Mouse (Mus musculus): Measurements from ENCODE around the gene Lhx2. TPM values are rescaled to one million over a fixed set of nuclear protein-coding genes. Genes with fewer than 3 reads are reported as not detected.

Lhx2 gene
- polyA plus RNA-seq, 1 experiment from 2014 or later, result 102 TPM

- H3K27ac ChIP-seq (ENCODE audit: low read depth, low read length), result no peak overlapping the region
- DNase-seq (ENCODE audit: low spot score) (no peak), ATAC-seq (no peak)
- H3K4me1 ChIP-seq (ENCODE audit: control insufficient read depth, insufficient read depth, low read length), result no peaks in the 10 kb centered on the region
- H3K36me3 ChIP-seq (ENCODE audit: control insufficient read depth, insufficient read depth, low read length), result no peaks in the 10 kb centered on the region
- no peaks in the 10 kb centered on the region for H3K9me3 ChIP-seq (replicated peaks; ENCODE audit: control insufficient read depth, low read length)
- H3K9ac ChIP-seq (ENCODE audit: low read length), result no peak overlapping the region
- no peaks in the 10 kb centered on the region for H3K27me3 ChIP-seq (replicated peaks; ENCODE audit: control insufficient read depth, insufficient read depth, low read length)
- H3K4me3 ChIP-seq (ENCODE audit: low read depth, low read length), result no peak overlapping the region
- H3K4me2 ChIP-seq (ENCODE audit: low read length), result no peak overlapping the region
- WGBS, result 68% methylated on average over 8 of the region's 8 CpGs
These were observed 15.7 kb upstream of the Lhx2 start for GRCm38 (mm10) chr2:38323380-38323779.

GRCm38 (mm10) chr2:38326671-38327070 is 12.4 kb upstream of the Lhx2 start:
- Histone ChIP-seq H3K9me3 (replicated peaks; ENCODE audit: control insufficient read depth, low read length) (no peaks in the 10 kb centered on the region), H3K36me3 (ENCODE audit: control insufficient read depth, insufficient read depth, low read length) (no peaks in the 10 kb centered on the region), H3K27me3 (replicated peaks; ENCODE audit: control insufficient read depth, insufficient read depth, low read length) (no peaks in the 10 kb centered on the region), H3K4me3 (ENCODE audit: low read depth, low read length) (no peak overlapping the region), H3K4me2 (ENCODE audit: low read length) (no peak overlapping the region), H3K4me1 (ENCODE audit: control insufficient read depth, insufficient read depth, low read length) (no peaks in the 10 kb centered on the region), H3K27ac (ENCODE audit: low read depth, low read length) (no peak overlapping the region), H3K9ac (ENCODE audit: low read length) (no peak overlapping the region)
- ATAC-seq (no peak), DNase-seq (ENCODE audit: low spot score) (no peak)
- WGBS, result 47% methylated on average over 1 of the region's 1 CpGs

DNA sequence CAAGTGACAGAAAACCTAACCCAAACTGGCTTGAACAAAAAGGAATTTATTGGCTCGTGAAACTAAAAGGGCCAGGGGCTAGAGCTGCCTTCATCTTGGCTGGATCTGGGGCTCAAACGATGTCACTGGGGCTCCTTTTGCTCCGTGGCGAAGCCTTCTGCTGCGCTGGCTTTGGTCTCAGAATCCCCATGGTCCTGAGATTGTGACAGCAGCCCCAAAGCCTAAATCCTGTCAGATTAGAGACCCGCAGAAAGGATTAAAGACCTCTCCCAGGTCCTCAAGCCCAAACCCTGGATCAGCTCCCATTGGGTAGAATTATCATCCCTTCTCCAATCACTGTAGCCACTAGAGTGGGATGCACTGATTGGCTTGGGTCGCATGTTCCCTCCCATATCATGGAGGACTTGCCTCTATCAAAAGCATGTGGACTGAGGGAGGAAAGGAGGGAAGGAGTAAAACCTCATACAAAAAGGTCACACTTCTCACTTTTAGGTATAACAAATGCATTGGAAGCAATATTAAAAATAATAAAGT is 5.4 kb upstream of the Lhx2 start:
- no peaks in the 10 kb centered on the region for H3K36me3 ChIP-seq (ENCODE audit: control insufficient read depth, insufficient read depth, low read length)
- no peak overlapping the region for H3K9ac ChIP-seq (ENCODE audit: low read length)
- no peak overlapping the region for H3K27ac ChIP-seq (ENCODE audit: low read depth, low read length)
- ATAC-seq, result no peak
- H3K27me3 ChIP-seq (replicated peaks; ENCODE audit: control insufficient read depth, insufficient read depth, low read length), result peaks cover 25% of the 10 kb centered on the region
- DNase-seq (ENCODE audit: low spot score), result peak; percentile 34
- no peaks in the 10 kb centered on the region for H3K9me3 ChIP-seq (replicated peaks; ENCODE audit: control insufficient read depth, low read length)
- no peak overlapping the region for H3K4me3 ChIP-seq (ENCODE audit: low read depth, low read length)
- 33% methylated on average over 7 of the region's 7 CpGs for WGBS
- H3K4me2 ChIP-seq (ENCODE audit: low read length), result no peak overlapping the region
- peaks cover 6% of the 10 kb centered on the region; the same call in 1 of the 2 replicates for H3K4me1 ChIP-seq (ENCODE audit: control insufficient read depth, insufficient read depth, low read length)

- H3K4me2 ChIP-seq (ENCODE audit: low read length), result peak overlapping the region; percentile 45
- 4% methylated on average over 17 of the region's 17 CpGs for WGBS
- H3K4me1 ChIP-seq (ENCODE audit: control insufficient read depth, insufficient read depth, low read length), result peaks cover 6% of the 10 kb centered on the region; the same call in 1 of the 2 replicates
- peak overlapping the region; percentile 46 for H3K9ac ChIP-seq (ENCODE audit: low read length)
- H3K27ac ChIP-seq (ENCODE audit: low read depth, low read length), result no peak overlapping the region
- ATAC-seq, result no peak
- H3K4me3 ChIP-seq (ENCODE audit: low read depth, low read length), result peak overlapping the region; percentile 14; the same call in 1 of the 2 replicates
- H3K9me3 ChIP-seq (replicated peaks; ENCODE audit: control insufficient read depth, low read length), result no peaks in the 10 kb centered on the region
- peak; percentile 40 for DNase-seq (ENCODE audit: low spot score)
- H3K36me3 ChIP-seq (ENCODE audit: control insufficient read depth, insufficient read depth, low read length), result no peaks in the 10 kb centered on the region
- peaks cover 25% of the 10 kb centered on the region for H3K27me3 ChIP-seq (replicated peaks; ENCODE audit: control insufficient read depth, insufficient read depth, low read length)
These were observed 2.5 kb upstream of the Lhx2 start for GRCm38 (mm10) chr2:38336606-38337005.

DNA sequence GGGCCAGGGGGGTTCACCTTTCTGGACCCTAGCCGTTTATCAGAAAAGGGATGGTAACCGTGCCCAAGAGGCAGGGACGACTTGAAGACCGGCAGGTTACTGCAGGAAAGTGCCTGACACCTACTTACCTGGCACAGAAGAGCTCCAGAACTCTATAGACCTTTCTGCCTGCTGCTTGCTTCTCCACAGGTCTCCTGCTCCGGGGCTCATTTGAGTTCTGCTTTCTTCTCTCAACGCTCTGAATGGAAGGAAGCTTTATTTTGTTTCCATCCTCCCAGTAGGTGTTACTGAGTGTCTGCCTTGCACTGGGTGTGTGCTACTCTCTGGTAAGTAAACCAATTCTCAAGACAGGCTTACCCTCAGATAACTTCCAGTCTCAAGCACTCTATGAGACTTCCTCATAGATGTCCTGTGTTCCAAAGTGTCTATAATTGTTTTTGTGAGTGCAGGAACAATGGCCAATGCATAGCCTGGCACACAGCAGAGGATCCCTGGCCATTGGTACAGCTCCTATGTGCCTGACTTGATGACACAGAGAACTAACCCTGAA is 1.9 kb upstream of the Lhx2 start:
- Histone ChIP-seq H3K4me1 (ENCODE audit: control insufficient read depth, insufficient read depth, low read length) (peaks cover 6% of the 10 kb centered on the region; the same call in 1 of the 2 replicates), H3K9me3 (replicated peaks; ENCODE audit: control insufficient read depth, low read length) (no peaks in the 10 kb centered on the region), H3K4me3 (ENCODE audit: low read depth, low read length) (0 out of 2 replicates have a peak overlapping the region, but pooled peaks have one; percentile 14), H3K9ac (ENCODE audit: low read length) (peak overlapping the region; percentile 46; the same call in 1 of the 2 replicates), H3K27ac (ENCODE audit: low read depth, low read length) (no peak overlapping the region), H3K27me3 (replicated peaks; ENCODE audit: control insufficient read depth, insufficient read depth, low read length) (peaks cover 25% of the 10 kb centered on the region), H3K36me3 (ENCODE audit: control insufficient read depth, insufficient read depth, low read length) (no peaks in the 10 kb centered on the region), H3K4me2 (ENCODE audit: low read length) (peak overlapping the region; percentile 91; the same call in 1 of the 2 replicates)
- no peak for ATAC-seq
- DNase-seq (ENCODE audit: low spot score), result no peak
- 10% methylated on average over 6 of the region's 6 CpGs for WGBS

- WGBS, result 49% methylated on average over 5 of the region's 5 CpGs
- Histone ChIP-seq H3K9ac (ENCODE audit: low read length) (peak overlapping the region; percentile 98; the same call in 1 of the 2 replicates), H3K9me3 (replicated peaks; ENCODE audit: control insufficient read depth, low read length) (no peaks in the 10 kb centered on the region), H3K4me3 (ENCODE audit: low read depth, low read length) (no peak overlapping the region), H3K4me1 (ENCODE audit: control insufficient read depth, insufficient read depth, low read length) (peaks cover 6% of the 10 kb centered on the region; the same call in 1 of the 2 replicates), H3K36me3 (ENCODE audit: control insufficient read depth, insufficient read depth, low read length) (no peaks in the 10 kb centered on the region), H3K27ac (ENCODE audit: low read depth, low read length) (peak overlapping the region; percentile 97; the same call in 1 of the 2 replicates), H3K4me2 (ENCODE audit: low read length) (peak overlapping the region; percentile 91), H3K27me3 (replicated peaks; ENCODE audit: control insufficient read depth, insufficient read depth, low read length) (peaks cover 25% of the 10 kb centered on the region)
- ATAC-seq (no peak), DNase-seq (ENCODE audit: low spot score) (no peak)
These were observed 1.4 kb upstream of the Lhx2 start for GRCm38 (mm10) chr2:38337681-38338080.

DNA sequence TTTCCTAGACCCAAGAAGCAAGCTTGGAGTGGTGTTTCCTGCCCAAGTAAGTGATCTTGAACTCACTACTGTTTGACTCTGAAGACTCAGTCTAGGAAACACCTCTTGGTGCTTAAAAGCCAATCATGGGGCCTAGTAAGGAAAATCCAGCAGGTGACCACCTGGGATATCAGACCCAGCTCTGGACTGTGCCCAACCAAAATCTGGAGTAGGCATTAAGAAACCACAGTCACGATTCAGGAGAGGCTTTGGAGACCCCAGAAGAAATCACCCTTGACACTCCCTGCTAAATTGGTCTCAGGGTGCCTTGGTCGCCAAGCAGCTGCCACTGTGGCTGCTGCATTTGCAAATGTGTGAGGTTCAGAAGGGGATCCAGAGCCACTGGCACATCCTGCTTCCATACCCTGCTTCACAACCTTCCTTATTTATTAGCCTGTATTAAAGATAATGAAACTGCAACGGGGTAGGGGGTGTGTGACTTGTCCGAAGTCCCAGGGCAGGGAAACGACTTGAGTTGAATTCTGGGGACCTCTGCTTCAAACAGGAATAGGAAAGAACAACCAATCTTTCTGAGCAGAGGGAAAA is 641 bp upstream of the Lhx2 start:
- Histone ChIP-seq H3K36me3 (ENCODE audit: control insufficient read depth, insufficient read depth, low read length) (no peaks in the 10 kb centered on the region), H3K9ac (ENCODE audit: low read length) (peak overlapping the region; percentile 98), H3K27ac (ENCODE audit: low read depth, low read length) (peak overlapping the region; percentile 97), H3K4me1 (ENCODE audit: control insufficient read depth, insufficient read depth, low read length) (peaks cover 6% of the 10 kb centered on the region; the same call in 1 of the 2 replicates), H3K4me3 (ENCODE audit: low read depth, low read length) (peak overlapping the region; percentile 90), H3K9me3 (replicated peaks; ENCODE audit: control insufficient read depth, low read length) (no peaks in the 10 kb centered on the region), H3K4me2 (ENCODE audit: low read length) (peak overlapping the region; percentile 91), H3K27me3 (replicated peaks; ENCODE audit: control insufficient read depth, insufficient read depth, low read length) (peaks cover 25% of the 10 kb centered on the region)
- ATAC-seq, result no peak
- DNase-seq (ENCODE audit: low spot score), result no peak
- 4% methylated on average over 5 of the region's 5 CpGs for WGBS

GRCm38 (mm10) chr2:38339910-38340625 is 987 bp downstream of the Lhx2 start:
- no peak for ATAC-seq
- Histone ChIP-seq H3K9ac (ENCODE audit: low read length) (peak overlapping the region; percentile 98), H3K27ac (ENCODE audit: low read depth, low read length) (peak overlapping the region; percentile 97), H3K36me3 (ENCODE audit: control insufficient read depth, insufficient read depth, low read length) (no peaks in the 10 kb centered on the region), H3K27me3 (replicated peaks; ENCODE audit: control insufficient read depth, insufficient read depth, low read length) (peaks cover 27% of the 10 kb centered on the region), H3K4me1 (ENCODE audit: control insufficient read depth, insufficient read depth, low read length) (peaks cover 10% of the 10 kb centered on the region), H3K9me3 (replicated peaks; ENCODE audit: control insufficient read depth, low read length) (no peaks in the 10 kb centered on the region), H3K4me2 (ENCODE audit: low read length) (peak overlapping the region; percentile 91), H3K4me3 (ENCODE audit: low read depth, low read length) (peak overlapping the region; percentile 90)
- DNase-seq (ENCODE audit: low spot score), result no peak
- 2% methylated on average over 9 of the region's 9 CpGs for WGBS

Data from forebrain, embryonic 14.5 days (tissue).